Comparison of ENCODE assay signal across 20 mouse cellular contexts in the genomic region with DNA sequence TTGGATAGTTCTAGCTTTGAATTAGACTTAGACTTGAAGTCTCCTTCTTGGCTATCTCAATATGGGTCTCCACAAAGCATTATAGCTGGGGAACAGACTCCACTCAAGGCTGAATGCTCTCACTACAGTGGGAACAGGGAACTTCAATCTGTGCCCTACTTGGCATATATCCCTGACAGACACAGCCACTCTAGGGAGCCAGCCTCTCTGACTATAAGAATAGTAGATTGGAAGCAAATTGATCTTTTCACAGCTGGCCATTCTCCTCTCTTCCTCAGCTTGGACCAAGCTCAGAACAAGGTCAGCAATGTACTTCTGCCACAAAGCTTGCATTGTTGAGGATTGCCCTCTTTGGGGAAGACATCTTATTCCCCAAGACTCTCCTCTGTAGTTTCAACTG. TPM values are rescaled to one million over a fixed set of nuclear protein-coding genes. Genes with fewer than 3 reads are reported as not detected.
"Had no signal": no experiment of that assay in that cellular context is flagged by ENCODE, and none has a peak within 500 bp of the region (broad histone marks: within the 10 kb centered on the region; RNA-seq: fewer than 3 reads in every experiment).

No protein-coding gene starts in this region.

- H3K9ac ChIP-seq: liver, postnatal 0 days; lung, embryonic 15.5 days; midbrain, embryonic 13.5 days; midbrain, embryonic 15.5 days; neural tube, embryonic 12.5 days; stomach, embryonic 15.5 days had no signal

- H3K27me3 ChIP-seq: lung, embryonic 15.5 days; megakaryocyte, embryonic 14.5 days; midbrain, embryonic 13.5 days; midbrain, embryonic 15.5 days; neural tube, embryonic 12.5 days; stomach, embryonic 15.5 days had no signal

- H3K4me3 ChIP-seq: lung, embryonic 15.5 days; megakaryocyte, embryonic 14.5 days; midbrain, embryonic 13.5 days; midbrain, embryonic 15.5 days; neural tube, embryonic 12.5 days; stomach, embryonic 15.5 days had no signal

- H3K4me2 ChIP-seq: lung, embryonic 15.5 days; midbrain, embryonic 11.5 days; midbrain, embryonic 13.5 days; midbrain, embryonic 15.5 days; neural tube, embryonic 12.5 days; stomach, embryonic 15.5 days had no signal

- H3K36me3 ChIP-seq: lung, embryonic 15.5 days; midbrain, embryonic 13.5 days; midbrain, embryonic 15.5 days; neural tube, embryonic 12.5 days; stomach, embryonic 15.5 days had no signal

- H3K9me3 ChIP-seq: lung, embryonic 15.5 days; megakaryocyte, embryonic 14.5 days; midbrain, embryonic 13.5 days; midbrain, embryonic 15.5 days; neural tube, embryonic 12.5 days; stomach, embryonic 15.5 days had no signal

- H3K27ac ChIP-seq: lung, embryonic 15.5 days; macrophage; midbrain, embryonic 13.5 days; midbrain, embryonic 15.5 days; neural tube, embryonic 12.5 days; stomach, embryonic 15.5 days; stomach, postnatal 0 days had no signal

- DNase-seq: liver, postnatal 0 days; lung, adult 2 months; lung, postnatal 14 days; lung, postnatal 36 days; right cerebral cortex, postnatal 25 days; thymus, adult 2 months; thymus, postnatal 25 days; thymus, postnatal 4 days had no signal

- ATAC-seq: liver, postnatal 0 days; lung, postnatal 0 days; midbrain, embryonic 13.5 days; midbrain, embryonic 15.5 days had no signal

- H3K4me1 ChIP-seq: megakaryocyte, embryonic 14.5 days; midbrain, embryonic 13.5 days; midbrain, embryonic 15.5 days; neural tube, embryonic 12.5 days; stomach, embryonic 15.5 days had no signal

RNA-seq across cellular contexts. Expression of a gene that starts 27.9 kb away (rescaled TPM):
- total RNA-seq: monocyte, adult 5-6 weeks; neutrophil, adult 5-6 weeks had no signal
